Mouse (Mus musculus): ENCODE data around the gene Hic1. TPM values are rescaled to one million over a fixed set of nuclear protein-coding genes. Genes with fewer than 3 reads are reported as not detected.

Gene Hic1
- polyA plus RNA-seq, 1 experiment from 2014 or later = 0.34 TPM

GRCm38 (mm10) chr11:75206347-75206746 is 37.0 kb upstream of the Hic1 start:
- no peak overlapping the region for H3K9ac ChIP-seq (ENCODE audit: low read length)
- no peak overlapping the region for H3K27ac ChIP-seq (ENCODE audit: low read depth, low read length)
- no peaks in the 10 kb centered on the region for H3K27me3 ChIP-seq (ENCODE audit: control insufficient read depth, insufficient read depth, low read length)
- ATAC-seq (ENCODE audit: low FRiP score) (no peak), DNase-seq (ENCODE audit: low spot score, missing footprints) (no peak)
- no peak overlapping the region for H3K4me3 ChIP-seq (ENCODE audit: low read depth, low read length)
- H3K4me2 ChIP-seq = no peak overlapping the region
- no peaks in the 10 kb centered on the region for H3K36me3 ChIP-seq (ENCODE audit: control insufficient read depth, insufficient read depth, low read length)
- peaks cover 21% of the 10 kb centered on the region for H3K4me1 ChIP-seq (ENCODE audit: control insufficient read depth, insufficient read depth, low read length)
- 79% methylated on average over 4 of the region's 4 CpGs for WGBS
- H3K9me3 ChIP-seq (ENCODE audit: control insufficient read depth, low read length) = no peaks in the 10 kb centered on the region

GRCm38 (mm10) chr11:75204472-75204871 is 35.2 kb upstream of the Hic1 start:
- Histone ChIP-seq H3K9me3 (ENCODE audit: control insufficient read depth, low read length) (no peaks in the 10 kb centered on the region), H3K4me3 (ENCODE audit: low read depth, low read length) (no peak overlapping the region), H3K4me1 (ENCODE audit: control insufficient read depth, insufficient read depth, low read length) (peaks cover 8% of the 10 kb centered on the region; the same call in 1 of the 2 replicates), H3K9ac (ENCODE audit: low read length) (no peak overlapping the region), H3K4me2 (no peak overlapping the region), H3K36me3 (ENCODE audit: control insufficient read depth, insufficient read depth, low read length) (no peaks in the 10 kb centered on the region), H3K27me3 (ENCODE audit: control insufficient read depth, insufficient read depth, low read length) (no peaks in the 10 kb centered on the region), H3K27ac (ENCODE audit: low read depth, low read length) (0 out of 2 replicates have a peak overlapping the region, but pooled peaks have one; percentile 35)
- no peak for ATAC-seq (ENCODE audit: low FRiP score)
- peak; percentile 84 for DNase-seq (ENCODE audit: low spot score, missing footprints)
- WGBS = 38% methylated on average over 9 of the region's 9 CpGs

GRCm38 (mm10) chr11:75203926-75204325 is 34.6 kb upstream of the Hic1 start:
- WGBS = 82% methylated on average over 4 of the region's 4 CpGs
- Histone ChIP-seq H3K9ac (ENCODE audit: low read length) (no peak overlapping the region), H3K4me1 (ENCODE audit: control insufficient read depth, insufficient read depth, low read length) (peaks cover 5% of the 10 kb centered on the region; the same call in 1 of the 2 replicates), H3K4me3 (ENCODE audit: low read depth, low read length) (no peak overlapping the region), H3K9me3 (ENCODE audit: control insufficient read depth, low read length) (no peaks in the 10 kb centered on the region), H3K27me3 (ENCODE audit: control insufficient read depth, insufficient read depth, low read length) (no peaks in the 10 kb centered on the region), H3K27ac (ENCODE audit: low read depth, low read length) (no peak overlapping the region), H3K4me2 (no peak overlapping the region), H3K36me3 (ENCODE audit: control insufficient read depth, insufficient read depth, low read length) (no peaks in the 10 kb centered on the region)
- no peak for ATAC-seq (ENCODE audit: low FRiP score)
- no peak for DNase-seq (ENCODE audit: low spot score, missing footprints)

- Histone ChIP-seq H3K9me3 (ENCODE audit: control insufficient read depth, low read length) (no peaks in the 10 kb centered on the region), H3K4me3 (ENCODE audit: low read depth, low read length) (no peak overlapping the region), H3K27ac (ENCODE audit: low read depth, low read length) (no peak overlapping the region), H3K4me2 (no peak overlapping the region), H3K9ac (ENCODE audit: low read length) (no peak overlapping the region; the same call in 1 of the 2 replicates), H3K36me3 (ENCODE audit: control insufficient read depth, insufficient read depth, low read length) (no peaks in the 10 kb centered on the region), H3K4me1 (ENCODE audit: control insufficient read depth, insufficient read depth, low read length) (peaks cover 7% of the 10 kb centered on the region; the same call in 1 of the 2 replicates), H3K27me3 (ENCODE audit: control insufficient read depth, insufficient read depth, low read length) (peaks cover 1% of the 10 kb centered on the region; the same call in 1 of the 2 replicates)
- no peak for ATAC-seq (ENCODE audit: low FRiP score)
- WGBS = 68% methylated on average over 8 of the region's 8 CpGs
- DNase-seq (ENCODE audit: low spot score, missing footprints) = no peak
These were observed 32.4 kb upstream of the Hic1 start for GRCm38 (mm10) chr11:75201721-75202120.

GRCm38 (mm10) chr11:75200935-75201334 is 31.6 kb upstream of the Hic1 start:
- 92% methylated on average over 12 of the region's 12 CpGs for WGBS
- no peak for ATAC-seq (ENCODE audit: low FRiP score)

GRCm38 (mm10) chr11:75199951-75200350 is 30.6 kb upstream of the Hic1 start:
- Histone ChIP-seq H3K9me3 (ENCODE audit: control insufficient read depth, low read length) (no peaks in the 10 kb centered on the region), H3K27me3 (ENCODE audit: control insufficient read depth, insufficient read depth, low read length) (peaks cover 19% of the 10 kb centered on the region), H3K4me3 (ENCODE audit: low read depth, low read length) (no peak overlapping the region), H3K4me2 (no peak overlapping the region), H3K36me3 (ENCODE audit: control insufficient read depth, insufficient read depth, low read length) (no peaks in the 10 kb centered on the region), H3K27ac (ENCODE audit: low read depth, low read length) (no peak overlapping the region), H3K4me1 (ENCODE audit: control insufficient read depth, insufficient read depth, low read length) (peaks cover 13% of the 10 kb centered on the region), H3K9ac (ENCODE audit: low read length) (no peak overlapping the region)
- DNase-seq (ENCODE audit: low spot score, missing footprints) (no peak), ATAC-seq (ENCODE audit: low FRiP score) (no peak)
- 83% methylated on average over 5 of the region's 5 CpGs for whole genome bisulfite sequencing

More at GRCm38 (mm10) chr11:75200935-75201334, 31.6 kb upstream of the Hic1 start:
- Histone ChIP-seq H3K4me1 (ENCODE audit: control insufficient read depth, insufficient read depth, low read length) (peaks cover 7% of the 10 kb centered on the region; the same call in 1 of the 2 replicates), H3K4me3 (ENCODE audit: low read depth, low read length) (no peak overlapping the region), H3K27me3 (ENCODE audit: control insufficient read depth, insufficient read depth, low read length) (peaks cover 9% of the 10 kb centered on the region), H3K9ac (ENCODE audit: low read length) (no peak overlapping the region), H3K36me3 (ENCODE audit: control insufficient read depth, insufficient read depth, low read length) (no peaks in the 10 kb centered on the region), H3K9me3 (ENCODE audit: control insufficient read depth, low read length) (no peaks in the 10 kb centered on the region), H3K4me2 (no peak overlapping the region), H3K27ac (ENCODE audit: low read depth, low read length) (no peak overlapping the region)
- no peak for DNase-seq (ENCODE audit: low spot score, missing footprints)

GRCm38 (mm10) chr11:75198792-75199191 is 29.5 kb upstream of the Hic1 start:
- Histone ChIP-seq H3K4me2 (no peak overlapping the region), H3K9me3 (ENCODE audit: control insufficient read depth, low read length) (no peaks in the 10 kb centered on the region), H3K27me3 (ENCODE audit: control insufficient read depth, insufficient read depth, low read length) (peaks cover 31% of the 10 kb centered on the region), H3K9ac (ENCODE audit: low read length) (no peak overlapping the region), H3K27ac (ENCODE audit: low read depth, low read length) (no peak overlapping the region), H3K4me3 (ENCODE audit: low read depth, low read length) (no peak overlapping the region), H3K4me1 (ENCODE audit: control insufficient read depth, insufficient read depth, low read length) (peaks cover 25% of the 10 kb centered on the region), H3K36me3 (ENCODE audit: control insufficient read depth, insufficient read depth, low read length) (no peaks in the 10 kb centered on the region)
- WGBS = 69% methylated on average over 4 of the region's 4 CpGs
- DNase-seq (ENCODE audit: low spot score, missing footprints) (no peak), ATAC-seq (ENCODE audit: low FRiP score) (no peak)

- 28% methylated on average over 7 of the region's 7 CpGs for WGBS
- DNase-seq (ENCODE audit: low spot score, missing footprints) (no peak), ATAC-seq (ENCODE audit: low FRiP score) (no peak)
- H3K4me1 ChIP-seq (ENCODE audit: control insufficient read depth, insufficient read depth, low read length) = peaks cover 33% of the 10 kb centered on the region
- H3K4me2 ChIP-seq = no peak overlapping the region
- H3K9me3 ChIP-seq (ENCODE audit: control insufficient read depth, low read length) = no peaks in the 10 kb centered on the region
- H3K27ac ChIP-seq (ENCODE audit: low read depth, low read length) = no peak overlapping the region
- H3K36me3 ChIP-seq (ENCODE audit: control insufficient read depth, insufficient read depth, low read length) = no peaks in the 10 kb centered on the region
- no peak overlapping the region for H3K9ac ChIP-seq (ENCODE audit: low read length)
- H3K27me3 ChIP-seq (ENCODE audit: control insufficient read depth, insufficient read depth, low read length) = peaks cover 39% of the 10 kb centered on the region
- H3K4me3 ChIP-seq (ENCODE audit: low read depth, low read length) = no peak overlapping the region
These were observed 28.6 kb upstream of the Hic1 start for GRCm38 (mm10) chr11:75197956-75198355.

GRCm38 (mm10) chr11:75196131-75196530 is 26.8 kb upstream of the Hic1 start:
- WGBS = 47% methylated on average over 6 of the region's 6 CpGs
- Histone ChIP-seq H3K36me3 (ENCODE audit: control insufficient read depth, insufficient read depth, low read length) (no peaks in the 10 kb centered on the region), H3K9me3 (ENCODE audit: control insufficient read depth, low read length) (no peaks in the 10 kb centered on the region), H3K27ac (ENCODE audit: low read depth, low read length) (no peak overlapping the region), H3K4me2 (no peak overlapping the region), H3K9ac (ENCODE audit: low read length) (no peak overlapping the region), H3K4me1 (ENCODE audit: control insufficient read depth, insufficient read depth, low read length) (peaks cover 28% of the 10 kb centered on the region), H3K27me3 (ENCODE audit: control insufficient read depth, insufficient read depth, low read length) (peaks cover 51% of the 10 kb centered on the region), H3K4me3 (ENCODE audit: low read depth, low read length) (no peak overlapping the region)
- ATAC-seq (ENCODE audit: low FRiP score) = no peak
- DNase-seq (ENCODE audit: low spot score, missing footprints) = no peak
